Mouse (Mus musculus) embryonic fibroblast, embryonic 13.5 days (primary cell): ENCODE measurements around the gene Tas2r126. TPM values are rescaled to one million over a fixed set of nuclear protein-coding genes. Genes with fewer than 3 reads are reported as not detected.

Experiments
- H3K27ac ChIP-seq: 2 replicates; pipeline ENCODE4 v1.5.1; 2012; ENCODE audit warnings: low read length, control low read depth, inconsistent platforms; ENCODE audit not compliant: insufficient read depth
- H3K4me1 ChIP-seq: 2 replicates; pipeline ENCODE4 v1.6.1; 2011; ENCODE audit warnings: low read length; ENCODE audit not compliant: control insufficient read depth, insufficient read depth
- H3K4me3 ChIP-seq: 2 replicates; pipeline ENCODE4 v1.5.1; 2011; ENCODE audit warnings: mild to moderate bottlenecking, control low read depth, low read length; ENCODE audit not compliant: insufficient read depth
- CTCF ChIP-seq: IDR thresholded peaks from 2 replicates; pipeline ENCODE4 v1.5.1; 2011; ENCODE audit warnings: mild to moderate bottlenecking, control low read depth, low read length, moderate library complexity, borderline replicate concordance; ENCODE audit not compliant: insufficient read depth
- POLR2A ChIP-seq: IDR thresholded peaks from 2 replicates; pipeline ENCODE4 v1.6.1; 2011; ENCODE audit warnings: low read depth, mild to moderate bottlenecking, control low read depth, low read length, moderate library complexity
- polyA plus RNA-seq: library from polyadenylated mRNA; stranded (reverse); fragments of >200 nt; gene quantifications from 2 replicates; pipeline ENCODE4 v1.2.4, GENCODE M21; 2011; ENCODE audit warnings: low read depth; ENCODE audit not compliant: missing spikeins, insufficient read length

Tas2r126 gene
- polyA plus RNA-seq, 1 experiment: not detected

- Histone ChIP-seq H3K27ac (no peak within 1 kb of the TSS), H3K4me3 (no peak within 1 kb of the TSS), H3K4me1 (no peaks in the 10 kb centered on the region)
- TF ChIP-seq CTCF (no peak), POLR2A (no peak)
Measured at GRCm38 (mm10) chr6:42476235-42476634, 41.9 kb downstream of the Tas2r126 start, which contains the start of gene Olfr457. Olfr457 (minus strand) TSS chr6:42476335.

DNA sequence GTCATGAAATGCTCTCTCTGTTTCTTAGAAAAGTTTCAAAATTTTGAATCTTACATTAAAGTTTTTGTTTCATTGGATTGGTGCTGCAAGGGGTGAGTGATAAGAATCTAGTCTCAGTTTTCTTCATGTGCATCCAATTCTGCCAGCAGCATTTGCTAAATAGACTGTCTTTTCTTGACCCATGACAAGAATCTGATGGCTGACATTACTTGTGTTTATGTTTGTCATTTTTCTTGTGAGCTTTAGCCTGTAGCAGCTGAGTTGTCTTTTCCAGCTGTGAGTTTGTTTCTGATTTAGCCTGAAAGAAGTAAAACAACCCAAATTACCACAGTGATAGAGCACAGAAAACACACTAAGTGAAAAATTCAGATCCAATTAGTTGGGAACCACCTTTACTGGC, 50.3 kb downstream of the Tas2r126 start:
- Histone ChIP-seq H3K4me1 (0 out of 2 replicates have a peak, but pooled peaks cover 1% of the 10 kb centered on the region), H3K4me3 (no peak overlapping the region), H3K27ac (no peak overlapping the region)
- TF ChIP-seq POLR2A (no peak), CTCF (no peak)

Other genes with a start within 250 kb of the Tas2r126 start
- not detected in 2 replicates for gene Tas2r144, start 219.2 kb upstream of the Tas2r126 start, polyA plus RNA-seq
- gene Gstk1, start 188.6 kb upstream of the Tas2r126 start, polyA plus RNA-seq: 6.2 and 8.6 TPM in 2 replicates
- not detected in 2 replicates for gene Tmem139, start 172.6 kb upstream of the Tas2r126 start, polyA plus RNA-seq
- gene Casp2, start 169.6 kb upstream of the Tas2r126 start, polyA plus RNA-seq: 16.5 and 24.9 TPM in 2 replicates
- gene Clcn1, start 147.8 kb upstream of the Tas2r126 start, polyA plus RNA-seq: 0.38 TPM in 1 of 2 replicates, not detected in the other
- 5.7 and 6.7 TPM in 2 replicates for gene Fam131b, start 109.9 kb upstream of the Tas2r126 start, polyA plus RNA-seq
- 250 and 305 TPM in 2 replicates for gene Zyx, start 84.9 kb upstream of the Tas2r126 start, polyA plus RNA-seq
- 2.1 and 5.2 TPM in 2 replicates for gene Epha1, start 61.3 kb upstream of the Tas2r126 start, polyA plus RNA-seq
- gene Tas2r143, start 34.3 kb upstream of the Tas2r126 start, polyA plus RNA-seq: not detected in 2 replicates
- gene Tas2r135, start 29.1 kb upstream of the Tas2r126 start, polyA plus RNA-seq: not detected in 2 replicates
- gene Olfr458, start 30.7 kb downstream of the Tas2r126 start, polyA plus RNA-seq: not detected in 2 replicates
- not detected in 2 replicates for gene Olfr457, start 41.8 kb downstream of the Tas2r126 start, polyA plus RNA-seq
- gene Olfr456, start 52.7 kb downstream of the Tas2r126 start, polyA plus RNA-seq: not detected in 2 replicates
- gene Olfr455, start 113.1 kb downstream of the Tas2r126 start, polyA plus RNA-seq: not detected in 2 replicates
- gene Tcaf3, start 163.2 kb downstream of the Tas2r126 start, polyA plus RNA-seq: not detected in 2 replicates
- gene Tcaf2, start 210.7 kb downstream of the Tas2r126 start, polyA plus RNA-seq: 8.8 and 10.8 TPM in 2 replicates